Mouse (Mus musculus): ENCODE measurements around the gene Cd6. TPM values are rescaled to one million over a fixed set of nuclear protein-coding genes. Genes with fewer than 3 reads are reported as not detected.

The Cd6 gene
- polyA plus RNA-seq, 1 experiment from 2014 or later, result 0.19 TPM

Other genes starting within 250 kb of the Cd6 start
- 252 and 255 TPM in 2 replicates for gene Ddb1, start 224.7 kb downstream of the Cd6 start, polyA plus RNA-seq (2015; fragmentation: Nextera tagmentation; extraction: Ambion mirVana)
- 26.0 and 29.6 TPM in 2 replicates for gene Tkfc, start 224.4 kb downstream of the Cd6 start, polyA plus RNA-seq (2015; fragmentation: Nextera tagmentation; extraction: Ambion mirVana)
- 1.0 and 1.6 TPM in 2 replicates for gene Vwce, start 195.8 kb downstream of the Cd6 start, polyA plus RNA-seq (2015; fragmentation: Nextera tagmentation; extraction: Ambion mirVana)
- not detected in 2 replicates for gene Pga5, start 152.0 kb downstream of the Cd6 start, polyA plus RNA-seq (2015; fragmentation: Nextera tagmentation; extraction: Ambion mirVana)
- 31.8 TPM in 2 replicates for gene Vps37c, start 141.3 kb downstream of the Cd6 start, polyA plus RNA-seq (2015; fragmentation: Nextera tagmentation; extraction: Ambion mirVana)
- 0.52 and 0.86 TPM in 2 replicates for gene Cd5, start 91.1 kb downstream of the Cd6 start, polyA plus RNA-seq (2015; fragmentation: Nextera tagmentation; extraction: Ambion mirVana)
- 0.13 and 0.31 TPM in 2 replicates for gene Slc15a3, start 9.7 kb upstream of the Cd6 start, polyA plus RNA-seq (2015; fragmentation: Nextera tagmentation; extraction: Ambion mirVana)
- gene Tmem132a, start 39.9 kb upstream of the Cd6 start, polyA plus RNA-seq (2015; fragmentation: Nextera tagmentation; extraction: Ambion mirVana), result 224 and 236 TPM in 2 replicates
- 46.2 and 48.4 TPM in 2 replicates for gene Tmem109, start 51.9 kb upstream of the Cd6 start, polyA plus RNA-seq (2015; fragmentation: Nextera tagmentation; extraction: Ambion mirVana)
- 44.5 and 47.5 TPM in 2 replicates for gene Prpf19, start 65.2 kb upstream of the Cd6 start, polyA plus RNA-seq (2015; fragmentation: Nextera tagmentation; extraction: Ambion mirVana)
- gene Zp1, start 90.6 kb upstream of the Cd6 start, polyA plus RNA-seq (2015; fragmentation: Nextera tagmentation; extraction: Ambion mirVana), result 0.49 and 0.79 TPM in 2 replicates
- gene Ptgdr2, start 107.1 kb upstream of the Cd6 start, polyA plus RNA-seq (2015; fragmentation: Nextera tagmentation; extraction: Ambion mirVana), result 0.06 and 0.12 TPM in 2 replicates
- gene Ccdc86, start 119.2 kb upstream of the Cd6 start, polyA plus RNA-seq (2015; fragmentation: Nextera tagmentation; extraction: Ambion mirVana), result 13.3 and 14.1 TPM in 2 replicates
- not detected in 2 replicates for gene Ms4a10, start 144.6 kb upstream of the Cd6 start, polyA plus RNA-seq (2015; fragmentation: Nextera tagmentation; extraction: Ambion mirVana)
- not detected in 2 replicates for gene Ms4a15, start 163.2 kb upstream of the Cd6 start, polyA plus RNA-seq (2015; fragmentation: Nextera tagmentation; extraction: Ambion mirVana)
- not detected in 2 replicates for gene Ms4a18, start 188.0 kb upstream of the Cd6 start, polyA plus RNA-seq (2015; fragmentation: Nextera tagmentation; extraction: Ambion mirVana)